Mouse (Mus musculus): Measurements from ENCODE around the gene Csnk1e.

DNA sequence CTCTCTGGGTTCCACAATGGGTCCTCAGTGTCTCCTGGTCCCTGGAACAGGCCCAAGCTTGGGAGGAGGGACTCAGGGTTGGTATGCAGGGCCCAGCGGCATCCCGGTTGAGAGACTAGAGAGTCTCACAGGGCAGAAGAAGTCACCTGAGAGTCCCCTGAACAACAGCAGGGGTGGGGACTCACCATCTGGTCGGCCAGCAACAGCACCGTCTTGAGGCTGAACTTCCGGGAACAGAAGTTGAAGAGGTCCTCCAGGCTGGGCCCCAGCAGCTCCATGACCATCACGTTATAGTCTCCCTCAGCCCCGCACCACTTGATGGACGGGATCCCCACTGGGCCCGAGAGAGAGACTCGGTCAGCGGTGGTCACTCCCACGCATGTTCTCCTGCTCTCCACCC is 25.8 kb downstream of the Csnk1e start:
- TF ChIP-seq EP300 (IDR thresholded peaks at IDR 0.05; ENCODE audit: low read depth) (no peak), CTCF (IDR thresholded peaks at IDR 0.05; ENCODE audit: low read depth) (no peak)
